Mouse (Mus musculus): ENCODE measurements around the gene Ptgis. TPM values are rescaled to one million over a fixed set of nuclear protein-coding genes. Genes with fewer than 3 reads are reported as not detected.
"Not testable (repeated sequence)": the region's sequence is repeated elsewhere in the genome, so short reads cannot be mapped to it uniquely, and the experiment has no call there.

Ptgis gene
- polyA plus RNA-seq, 1 experiment from 2014 or later: 9.0 TPM

DNA sequence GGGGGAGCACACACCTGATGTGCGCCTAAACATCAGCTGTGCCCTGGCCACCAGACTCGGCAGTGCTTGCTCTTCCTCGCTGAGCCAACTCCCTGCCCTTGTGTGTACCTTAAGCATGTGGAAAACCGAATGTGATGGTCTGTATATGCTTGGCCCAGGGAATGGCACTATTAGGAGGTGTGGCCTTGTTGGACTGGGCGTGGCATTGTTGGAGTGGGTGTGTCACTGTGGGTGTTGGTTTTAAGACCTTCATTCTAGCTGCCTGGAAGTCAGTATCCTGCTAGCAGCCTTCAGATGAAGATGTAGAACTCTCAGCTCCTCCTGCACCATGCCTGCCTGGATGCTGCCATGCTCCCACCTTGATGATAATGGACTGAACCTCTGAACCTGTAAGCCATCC is 35.7 kb downstream of the Ptgis start:
- not testable (repeated sequence) for H3K4me3 ChIP-seq; H3K4me2 ChIP-seq; H3K9ac ChIP-seq; H3K27ac ChIP-seq; ATAC-seq (ENCODE audit: insufficient number of reproducible peaks, insufficient read depth, low FRiP score, low TSS enrichment, low read depth); H3K9me3 ChIP-seq; H3K36me3 ChIP-seq; H3K27me3 ChIP-seq
- H3K4me1 ChIP-seq: peaks cover 26% of the 10 kb centered on the region
- 82% methylated on average over 5 of the region's 5 CpGs for WGBS

DNA sequence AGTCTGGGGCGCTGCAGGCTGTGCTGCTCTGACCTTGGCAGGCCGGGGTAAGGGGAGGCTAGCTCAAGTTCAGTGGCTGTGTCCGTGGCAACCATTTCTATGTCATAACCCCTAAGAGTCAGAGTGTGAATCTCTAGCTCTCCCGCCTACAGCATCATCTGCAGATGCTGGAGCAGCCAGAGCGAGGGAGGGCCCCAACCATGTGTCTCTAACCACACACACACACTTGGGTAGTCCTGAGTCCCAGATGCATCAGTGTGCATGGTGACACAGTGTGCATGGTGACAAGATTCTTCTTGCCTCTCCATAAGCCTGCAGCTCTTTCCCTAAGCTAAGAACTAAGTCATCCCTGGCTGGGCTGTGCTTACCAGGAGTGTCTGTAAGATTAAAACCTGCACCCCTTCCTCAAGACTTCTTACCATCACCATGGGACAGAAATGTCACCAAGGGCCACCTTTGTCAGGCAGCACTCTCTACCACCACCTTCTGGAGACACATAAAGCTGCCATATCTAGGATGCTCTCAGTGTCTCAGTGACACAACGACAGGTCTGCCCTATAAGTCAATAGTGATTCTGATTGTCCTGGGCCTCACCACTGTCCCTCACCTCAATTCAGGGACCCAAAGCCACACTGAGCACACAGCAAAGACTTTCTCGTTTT is 36.8 kb downstream of the Ptgis start:
- H3K27ac ChIP-seq: no peak overlapping the region
- H3K4me1 ChIP-seq: peaks cover 30% of the 10 kb centered on the region
- H3K4me2 ChIP-seq: no peak overlapping the region
- ATAC-seq (ENCODE audit: insufficient number of reproducible peaks, insufficient read depth, low FRiP score, low TSS enrichment, low read depth): no peak
- H3K27me3 ChIP-seq: no peaks in the 10 kb centered on the region
- WGBS: 79% methylated on average over 7 of the region's 7 CpGs
- H3K4me3 ChIP-seq: no peak overlapping the region
- no peaks in the 10 kb centered on the region for H3K9me3 ChIP-seq
- no peak overlapping the region for H3K9ac ChIP-seq
- no peaks in the 10 kb centered on the region for H3K36me3 ChIP-seq

DNA sequence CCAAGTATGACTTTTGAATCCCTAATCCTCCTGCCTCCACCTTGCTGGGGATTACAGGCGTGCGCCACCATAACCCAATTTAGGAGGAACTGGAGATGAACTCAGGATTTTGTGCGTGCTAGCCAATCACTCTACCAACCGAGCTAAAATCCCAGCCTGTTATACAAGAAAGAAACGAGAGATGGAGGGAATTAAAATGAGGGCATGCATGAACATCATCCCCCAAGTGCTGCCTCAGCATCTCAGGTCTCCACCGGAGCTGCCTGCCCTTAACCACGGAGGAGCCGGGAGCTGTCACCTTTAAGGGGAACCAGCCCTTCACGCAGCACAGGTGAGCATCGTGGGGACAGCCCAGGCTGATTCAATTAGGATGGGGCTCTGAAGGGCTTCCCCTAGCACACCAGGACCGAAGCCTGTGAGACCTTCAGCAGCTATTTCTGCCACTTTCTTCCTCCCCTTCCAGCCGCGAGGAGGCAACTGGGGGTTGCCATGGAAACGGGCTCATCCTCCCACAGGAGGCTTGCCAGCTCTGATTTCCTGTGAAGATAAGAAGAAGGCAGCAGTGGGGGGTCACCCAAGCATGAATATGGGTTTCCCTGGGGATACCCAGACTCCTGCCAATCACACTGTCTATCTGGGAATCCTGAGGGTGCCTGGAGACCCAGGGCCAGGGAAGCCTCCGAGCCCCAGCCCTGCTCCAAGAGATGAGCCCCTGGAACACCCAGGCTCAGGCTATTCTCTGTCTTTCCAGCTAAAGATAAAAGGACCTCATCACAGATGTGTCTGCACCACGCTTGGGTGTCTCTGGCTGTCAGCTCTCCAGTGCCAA is 38.7 kb downstream of the Ptgis start:
- Histone ChIP-seq H3K27me3 (no peaks in the 10 kb centered on the region), H3K27ac (no peak overlapping the region), H3K4me2 (no peak overlapping the region), H3K4me3 (no peak overlapping the region), H3K4me1 (peaks cover 32% of the 10 kb centered on the region), H3K9ac (peak overlapping the region; percentile 44; the same call in 1 of the 2 replicates), H3K36me3 (no peaks in the 10 kb centered on the region), H3K9me3 (no peaks in the 10 kb centered on the region)
- ATAC-seq (ENCODE audit: insufficient number of reproducible peaks, insufficient read depth, low FRiP score, low TSS enrichment, low read depth): no peak
- 30% methylated on average over 16 of the region's 16 CpGs for WGBS

DNA sequence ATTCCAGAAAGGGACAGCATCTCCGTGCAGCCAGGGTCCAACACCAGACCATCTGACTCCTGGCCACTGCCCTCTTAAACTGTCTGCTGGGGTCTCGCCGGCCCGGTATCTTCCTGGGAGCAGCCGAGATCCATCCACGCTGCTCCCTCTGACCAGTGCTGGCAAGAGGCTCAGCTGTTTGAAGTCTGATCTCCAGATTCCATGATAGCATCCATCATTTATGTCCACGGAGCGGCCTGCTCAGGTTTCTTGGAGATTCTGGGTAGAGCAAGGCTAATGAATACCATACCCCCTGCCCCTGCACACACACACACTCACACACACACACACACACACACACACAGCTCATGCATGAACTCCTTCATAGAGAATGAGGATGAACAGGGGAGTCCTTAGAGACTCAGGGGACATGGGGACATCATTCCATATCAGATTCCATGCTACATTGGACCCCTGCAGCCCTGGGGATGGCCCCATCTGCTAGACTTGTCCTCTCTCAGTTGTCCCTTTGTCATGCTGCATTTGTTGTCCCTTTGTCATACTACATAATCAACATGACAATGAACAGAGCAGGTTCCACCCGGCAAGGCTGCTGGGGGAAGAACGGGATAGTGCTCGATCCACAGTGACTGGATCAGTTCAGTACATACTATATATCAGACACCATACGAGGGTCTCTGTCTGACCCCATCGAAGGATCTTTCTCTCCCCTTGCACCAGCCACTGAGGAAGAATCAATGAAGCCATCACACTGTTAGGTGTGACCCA is 41.6 kb downstream of the Ptgis start:
- Histone ChIP-seq H3K27ac (no peak overlapping the region), H3K27me3 (no peaks in the 10 kb centered on the region), H3K4me1 (peaks cover 18% of the 10 kb centered on the region), H3K9ac (no peak overlapping the region), H3K4me3 (no peak overlapping the region), H3K36me3 (no peaks in the 10 kb centered on the region), H3K4me2 (no peak overlapping the region), H3K9me3 (no peaks in the 10 kb centered on the region)
- ATAC-seq (ENCODE audit: insufficient number of reproducible peaks, insufficient read depth, low FRiP score, low TSS enrichment, low read depth): no peak
- 44% methylated on average over 13 of the region's 13 CpGs for WGBS

DNA sequence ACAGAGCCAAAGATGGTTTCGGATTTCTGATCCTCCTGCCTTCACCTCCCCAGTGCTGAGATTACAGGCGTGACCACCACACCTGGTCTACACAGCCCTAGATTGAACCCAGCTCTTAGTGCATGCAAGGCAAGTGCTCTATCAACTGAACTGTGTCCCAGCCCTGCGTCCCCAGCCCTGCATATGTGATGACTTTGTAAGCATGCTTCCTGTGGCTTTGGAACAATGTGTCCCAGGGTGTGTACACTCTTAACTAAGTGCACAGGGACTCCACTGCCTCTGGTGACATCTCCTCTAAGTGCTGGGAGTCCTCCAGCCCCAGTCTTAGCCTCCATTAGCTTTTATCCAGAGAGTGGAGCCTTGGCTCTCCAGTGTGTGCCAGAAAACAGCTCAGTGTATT is 47.0 kb downstream of the Ptgis start:
- H3K4me2 ChIP-seq: no peak overlapping the region
- H3K27ac ChIP-seq: no peak overlapping the region
- WGBS: 73% methylated on average over 3 of the region's 3 CpGs
- no peaks in the 10 kb centered on the region for H3K9me3 ChIP-seq
- H3K36me3 ChIP-seq: no peaks in the 10 kb centered on the region
- peaks cover 21% of the 10 kb centered on the region for H3K4me1 ChIP-seq
- no peak overlapping the region for H3K4me3 ChIP-seq
- no peak for ATAC-seq (ENCODE audit: insufficient number of reproducible peaks, insufficient read depth, low FRiP score, low TSS enrichment, low read depth)
- H3K27me3 ChIP-seq: peaks cover 32% of the 10 kb centered on the region
- no peak overlapping the region for H3K9ac ChIP-seq

DNA sequence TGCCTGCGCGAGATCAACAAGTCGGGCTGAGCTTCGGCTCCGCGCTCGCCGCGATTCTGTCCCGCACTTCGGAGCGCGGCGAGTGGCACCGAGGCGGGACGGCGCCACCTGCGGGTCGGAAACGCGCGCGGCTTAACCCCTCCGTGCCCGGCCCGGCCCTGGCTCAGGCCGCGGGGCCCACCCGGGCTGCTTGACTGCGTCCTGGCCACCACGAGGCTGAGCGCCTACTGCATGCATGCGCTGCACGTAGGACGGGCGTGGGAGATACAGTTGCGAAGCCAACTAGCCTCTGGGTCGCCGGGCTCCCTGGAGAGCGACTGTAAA is 50.4 kb downstream of the Ptgis start, which contains the start of gene Kcnb1:
Gene Kcnb1, minus strand, starts transcription at position 80 of the 324 bp plus-strand sequence.
- Histone ChIP-seq H3K36me3 (no peaks in the 10 kb centered on the region), H3K4me1 (peaks cover 28% of the 10 kb centered on the region), H3K27ac (no peak within 1 kb of the TSS), H3K9me3 (no peaks in the 10 kb centered on the region), H3K9ac (peak within 1 kb of the TSS; percentile 67), H3K27me3 (peaks cover 65% of the 10 kb centered on the region), H3K4me3 (peak within 1 kb of the TSS; percentile 61), H3K4me2 (peak within 1 kb of the TSS; percentile 85)
- WGBS: under 1% methylated on average over 41 of the region's 41 CpGs
- ATAC-seq (ENCODE audit: insufficient number of reproducible peaks, insufficient read depth, low FRiP score, low TSS enrichment, low read depth): no peak

DNA sequence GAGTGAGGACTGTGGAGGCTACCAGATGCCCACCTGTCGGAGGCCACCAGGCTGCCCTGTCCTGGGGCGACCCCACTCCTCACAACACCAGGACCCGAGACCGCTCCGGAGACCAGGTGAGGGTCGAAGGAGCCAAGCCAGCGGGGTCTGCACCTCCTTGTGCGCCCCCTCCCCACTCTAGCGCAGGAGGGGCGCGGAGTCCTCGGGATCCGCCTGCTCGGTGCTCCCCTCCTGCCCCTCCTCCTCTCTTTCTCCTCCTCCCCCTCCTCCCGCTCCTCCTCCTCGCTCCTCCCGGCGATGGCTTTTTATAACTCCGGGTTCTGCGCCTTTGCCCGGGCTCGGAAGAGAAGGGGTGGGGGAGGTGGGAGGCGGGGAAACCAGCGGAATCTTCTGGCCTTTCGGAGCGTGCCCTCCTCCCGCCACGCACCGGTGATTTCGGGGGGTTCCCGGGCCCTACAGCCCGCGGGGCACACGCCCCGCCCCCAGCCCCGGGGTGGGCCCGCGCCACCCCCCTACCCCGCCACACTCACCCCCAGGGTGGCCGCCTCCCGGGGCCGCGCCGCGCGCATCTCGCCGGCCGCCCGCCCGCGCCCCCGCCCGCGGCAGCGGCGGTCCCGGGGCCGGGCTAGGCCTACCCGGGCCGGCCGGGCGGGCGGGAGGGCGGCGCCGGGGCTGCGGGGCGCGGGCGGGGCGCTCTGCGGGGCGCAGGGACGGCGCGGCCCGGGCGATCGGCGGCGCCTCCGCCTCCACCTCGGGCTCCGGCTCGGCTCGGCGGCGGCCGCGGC is 50.9 kb downstream of the Ptgis start:
- peak overlapping the region; percentile 61 for H3K4me3 ChIP-seq
- H3K27me3 ChIP-seq: peaks cover 65% of the 10 kb centered on the region
- H3K27ac ChIP-seq: no peak overlapping the region
- 1% methylated on average over 49 of the region's 91 CpGs for WGBS
- H3K9me3 ChIP-seq: no peaks in the 10 kb centered on the region
- no peaks in the 10 kb centered on the region for H3K36me3 ChIP-seq
- peak overlapping the region; percentile 67 for H3K9ac ChIP-seq
- ATAC-seq (ENCODE audit: insufficient number of reproducible peaks, insufficient read depth, low FRiP score, low TSS enrichment, low read depth): no peak
- peaks cover 28% of the 10 kb centered on the region for H3K4me1 ChIP-seq
- H3K4me2 ChIP-seq: peak overlapping the region; percentile 85

DNA sequence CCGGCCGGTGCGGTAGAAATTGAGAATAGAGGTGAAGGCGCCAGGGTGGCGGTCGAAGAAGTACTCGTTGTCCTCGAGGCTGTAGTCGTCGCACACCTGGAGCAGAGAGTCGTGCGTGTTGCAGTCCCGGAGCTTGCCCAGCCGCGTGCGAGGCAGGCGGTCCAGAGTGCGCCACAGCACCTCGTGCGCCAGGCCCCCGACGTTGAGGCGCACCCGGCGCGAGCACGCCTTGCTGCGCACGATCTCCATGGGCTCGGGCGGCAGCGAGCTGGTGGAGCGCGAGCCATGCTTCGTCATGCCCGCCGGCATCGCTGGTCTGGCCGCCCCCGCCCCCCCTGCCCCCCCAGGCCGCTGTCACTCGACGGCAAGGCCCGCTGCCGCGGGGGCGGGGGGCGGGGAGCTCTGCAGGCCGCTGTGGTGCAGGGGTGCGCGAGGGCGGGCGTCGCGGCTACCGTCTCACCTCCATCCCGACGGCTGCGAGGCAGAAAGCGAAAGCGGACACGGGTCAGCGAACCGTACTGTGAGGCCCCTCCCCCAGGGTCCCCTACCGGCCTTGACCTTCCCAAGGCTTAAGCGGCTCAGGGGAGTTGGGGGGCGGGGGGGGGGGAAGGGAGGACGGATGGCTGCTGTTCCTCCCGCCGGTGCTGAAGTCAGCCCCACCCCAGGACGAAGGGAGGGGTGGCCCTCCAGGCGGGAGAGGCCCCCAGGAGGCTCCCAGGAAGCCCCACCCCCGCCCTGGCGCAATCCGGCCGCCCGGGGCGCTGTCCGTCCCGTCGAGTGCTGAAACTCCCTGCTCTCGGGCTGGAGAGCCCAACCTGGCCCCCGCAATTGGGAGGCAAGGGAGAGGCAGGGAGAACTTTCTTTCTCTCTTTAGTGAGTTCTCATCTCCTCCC is 51.8 kb downstream of the Ptgis start:
- Histone ChIP-seq H3K4me1 (peaks cover 28% of the 10 kb centered on the region), H3K4me3 (peak overlapping the region; percentile 61), H3K9me3 (no peaks in the 10 kb centered on the region), H3K36me3 (no peaks in the 10 kb centered on the region), H3K9ac (no peak overlapping the region), H3K4me2 (peak overlapping the region; percentile 85), H3K27me3 (peaks cover 65% of the 10 kb centered on the region), H3K27ac (no peak overlapping the region)
- WGBS: 15% methylated on average over 69 of the region's 83 CpGs
- ATAC-seq (ENCODE audit: insufficient number of reproducible peaks, insufficient read depth, low FRiP score, low TSS enrichment, low read depth): 0 out of 2 replicates have a peak, but pooled peaks have one; percentile 5

DNA sequence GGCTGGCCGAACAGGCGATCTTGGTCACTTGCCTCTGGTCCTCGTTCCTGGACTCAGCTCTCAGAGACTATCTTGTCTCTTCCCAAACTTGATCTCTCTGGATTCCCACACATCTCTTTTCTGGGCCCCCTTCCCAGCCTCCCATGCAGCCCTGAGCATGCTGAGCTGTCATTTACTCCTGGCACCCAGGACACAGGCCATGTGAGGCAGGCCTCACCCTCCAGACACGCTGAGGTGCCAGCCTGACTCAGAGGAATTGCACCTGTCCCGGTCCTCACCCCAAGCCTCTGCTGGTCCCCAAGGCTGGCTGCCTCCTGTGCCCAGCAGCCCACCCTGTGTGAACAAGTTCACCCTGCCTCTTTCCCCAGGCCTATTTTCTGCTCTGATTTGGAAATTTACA is 53.3 kb downstream of the Ptgis start:
- Histone ChIP-seq H3K9ac (no peak overlapping the region), H3K4me1 (peaks cover 28% of the 10 kb centered on the region), H3K36me3 (peaks cover 6% of the 10 kb centered on the region; the same call in 1 of the 2 replicates), H3K4me3 (no peak overlapping the region), H3K9me3 (no peaks in the 10 kb centered on the region), H3K4me2 (no peak overlapping the region), H3K27ac (no peak overlapping the region), H3K27me3 (peaks cover 65% of the 10 kb centered on the region)
- ATAC-seq (ENCODE audit: insufficient number of reproducible peaks, insufficient read depth, low FRiP score, low TSS enrichment, low read depth): no peak
- 76% methylated on average over 5 of the region's 5 CpGs for WGBS

DNA sequence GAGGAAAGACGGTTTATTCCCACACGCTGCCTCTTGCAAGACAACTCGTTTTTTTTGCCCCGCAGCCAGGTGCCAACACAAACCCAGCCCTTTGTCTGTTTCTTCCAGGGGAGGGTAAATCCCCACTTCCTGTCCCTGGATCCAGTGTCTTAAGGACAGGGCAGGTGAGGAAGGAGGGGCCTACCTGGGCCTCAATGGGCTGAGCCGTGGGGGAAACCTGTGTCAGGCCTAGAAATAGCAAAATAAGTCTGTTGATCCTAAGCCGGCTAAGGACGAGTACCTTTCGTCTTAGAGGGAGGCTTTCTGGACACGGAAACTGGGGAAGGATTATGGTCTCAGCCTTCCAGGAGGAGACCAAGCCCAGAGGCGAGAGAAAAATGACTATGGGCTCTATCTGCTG is 53.9 kb downstream of the Ptgis start:
- 33% methylated on average over 10 of the region's 10 CpGs for WGBS
- Histone ChIP-seq H3K4me3 (no peak overlapping the region), H3K36me3 (peaks cover 6% of the 10 kb centered on the region; the same call in 1 of the 2 replicates), H3K9me3 (no peaks in the 10 kb centered on the region), H3K9ac (0 out of 2 replicates have a peak overlapping the region, but pooled peaks have one; percentile 21), H3K27me3 (peaks cover 62% of the 10 kb centered on the region), H3K27ac (no peak overlapping the region), H3K4me2 (no peak overlapping the region), H3K4me1 (peaks cover 28% of the 10 kb centered on the region)
- ATAC-seq (ENCODE audit: insufficient number of reproducible peaks, insufficient read depth, low FRiP score, low TSS enrichment, low read depth): no peak
